Mouse (Mus musculus): Measurements from ENCODE around the gene 1700012B09Rik. TPM values are rescaled to one million over a fixed set of nuclear protein-coding genes. Genes with fewer than 3 reads are reported as not detected.

The 1700012B09Rik gene
- total RNA-seq, 2 experiments from 2014 or later: 0.66 TPM; not detected in 1

DNA sequence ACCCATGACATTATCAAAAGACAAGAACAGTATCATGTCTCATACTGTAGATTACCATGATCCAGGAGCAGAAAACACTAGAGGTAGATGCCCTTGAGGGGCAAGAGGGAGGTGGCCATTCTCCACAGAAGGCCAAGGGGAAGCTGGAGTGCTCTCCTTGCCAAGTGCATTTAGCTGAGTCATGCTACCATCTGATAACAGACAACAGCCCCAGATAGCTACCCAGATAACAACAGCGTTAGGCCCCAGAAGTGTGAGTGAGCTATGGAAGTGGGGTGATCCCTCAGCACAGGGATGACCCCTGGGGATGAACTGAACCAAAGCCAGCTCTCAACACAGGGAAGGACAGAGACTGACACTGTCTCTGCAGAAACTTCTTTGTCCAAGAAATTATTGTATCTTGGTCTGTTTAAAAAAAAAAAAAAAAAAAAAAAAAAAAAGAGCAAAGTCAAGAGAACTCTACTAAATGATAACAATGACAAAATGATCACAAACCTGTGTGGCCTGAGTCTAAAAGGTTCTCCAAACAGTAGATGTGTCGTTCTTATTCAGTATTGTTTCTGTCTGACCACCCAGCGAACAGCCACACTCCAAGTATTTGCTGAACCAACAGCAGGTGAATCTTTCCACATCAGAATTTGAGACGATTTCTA is 31.2 kb downstream of the 1700012B09Rik start:
- DNase-seq: no peak
- intact Hi-C loops (cut with DNase I): no loop called here

DNA sequence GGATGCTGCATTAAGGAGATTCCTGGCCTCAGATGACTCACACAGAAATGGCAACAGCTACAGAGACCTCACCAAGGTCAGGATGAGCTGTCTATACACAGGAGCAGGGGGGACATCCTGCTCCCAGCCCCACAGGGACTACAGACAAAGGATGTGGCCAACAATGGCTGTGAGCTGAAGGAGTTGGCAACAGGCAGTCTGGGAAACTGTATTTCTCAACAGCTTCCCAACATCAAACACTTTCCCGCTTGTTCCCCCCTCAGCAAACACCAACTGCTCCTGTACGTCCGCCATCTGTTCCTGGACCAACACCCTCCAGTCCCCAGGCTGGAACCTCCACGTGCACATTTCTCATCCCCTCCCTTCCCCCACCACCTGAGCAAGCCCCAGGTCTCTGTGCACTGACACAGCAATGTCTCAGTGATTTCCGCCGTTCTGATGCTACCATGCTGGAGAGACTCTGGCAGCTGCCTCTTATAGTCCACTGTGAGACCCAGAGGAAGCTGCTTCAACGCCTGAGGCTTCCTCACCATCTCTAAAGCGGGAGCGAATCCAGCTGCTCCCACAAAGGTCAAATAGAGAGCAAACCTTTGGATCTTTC is 39.8 kb downstream of the 1700012B09Rik start:
- intact Hi-C loops (cut with DNase I): no loop called here
- DNase-seq: peak; percentile 25

DNA sequence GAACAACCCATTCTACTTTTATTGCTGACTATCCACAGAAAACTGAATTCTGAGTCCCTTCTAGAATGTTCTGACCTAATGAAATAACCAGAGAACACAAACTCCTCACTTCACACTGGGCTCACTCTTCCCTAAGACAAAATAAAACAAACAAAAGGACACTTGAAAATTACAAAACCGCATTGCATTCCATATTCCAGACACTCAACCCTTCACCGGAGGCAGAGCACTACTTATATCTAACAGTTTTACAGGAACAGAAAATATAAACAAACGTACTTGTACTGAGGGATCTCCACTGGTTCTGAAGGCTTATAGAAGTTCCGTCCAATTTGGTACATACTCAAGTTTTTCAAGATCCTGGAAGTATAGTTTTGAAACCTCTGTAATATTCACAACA is 42.5 kb downstream of the 1700012B09Rik start:
- intact Hi-C loops (cut with DNase I): no loop called here
- DNase-seq: no peak

DNA sequence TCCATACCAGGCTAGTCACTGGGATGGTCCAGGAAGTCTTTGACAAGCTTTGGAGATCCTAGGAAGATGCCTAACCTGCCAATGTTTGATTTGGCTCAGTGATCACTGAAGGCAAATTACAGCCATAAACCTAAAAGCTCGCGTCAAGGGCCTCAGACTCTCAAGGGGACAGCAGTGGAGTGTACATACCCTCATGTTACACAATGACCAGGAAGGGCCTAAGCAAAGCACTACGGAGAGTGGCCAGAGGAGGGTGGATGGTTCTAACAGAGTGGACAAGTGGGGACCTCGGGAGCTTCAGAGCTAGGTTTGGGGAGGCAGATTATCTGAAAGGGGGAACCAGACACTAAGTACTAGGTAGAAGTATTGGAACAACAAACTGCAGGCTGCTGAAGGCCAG is 44.2 kb downstream of the 1700012B09Rik start:
- intact Hi-C loops (cut with DNase I): no loop called here
- no peak for DNase-seq

DNA sequence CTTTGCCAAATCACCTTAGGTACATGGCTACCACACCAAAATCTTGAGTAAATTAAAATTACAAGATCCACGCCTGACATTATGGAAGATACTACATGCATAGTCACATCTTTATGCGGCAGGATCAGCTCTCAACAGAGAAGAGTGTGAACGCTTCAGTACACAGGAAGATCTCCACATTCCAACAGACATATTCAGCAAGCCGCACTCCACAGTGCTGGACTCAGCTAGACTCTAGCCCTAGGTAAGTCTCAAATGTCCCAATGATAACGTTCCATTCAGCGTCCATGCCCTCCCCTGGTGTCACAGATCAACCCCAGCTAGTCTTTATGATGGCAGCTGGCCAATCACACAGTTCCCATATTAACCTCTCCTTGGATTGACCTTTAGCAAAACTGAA is 44.8 kb downstream of the 1700012B09Rik start:
- intact Hi-C loops (cut with DNase I): no loop called here
- DNase-seq: no peak

DNA sequence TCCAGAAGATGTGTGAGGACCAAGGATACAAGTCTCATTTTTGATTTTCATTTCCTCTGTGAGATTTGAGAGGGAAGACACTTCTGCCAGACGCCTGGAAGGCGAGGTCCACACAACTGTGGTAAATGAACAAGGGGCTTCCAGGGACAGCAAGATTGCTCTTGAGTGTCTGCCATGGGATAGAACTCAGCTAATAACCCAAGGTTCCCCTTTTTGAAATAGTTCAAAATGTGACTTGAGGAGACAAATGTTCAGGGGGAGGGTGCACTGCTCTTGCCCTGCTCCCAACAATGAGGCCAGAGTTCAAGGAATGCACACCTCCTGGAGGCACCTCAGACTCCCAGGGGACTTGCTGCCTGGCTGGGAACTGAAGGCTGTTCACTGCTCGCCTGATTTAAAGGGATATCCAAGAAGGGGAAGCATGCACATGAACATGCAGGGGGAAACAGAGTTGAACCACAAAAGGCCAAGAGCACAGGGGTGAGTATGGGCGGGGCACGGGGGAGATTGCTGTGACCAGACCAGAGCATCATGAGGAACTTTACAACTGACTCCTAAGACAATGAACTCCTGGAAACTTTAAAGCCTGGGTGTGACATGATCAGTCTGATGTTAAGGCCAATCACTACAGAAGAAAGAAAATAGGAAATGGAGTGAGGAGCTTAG is 45.9 kb downstream of the 1700012B09Rik start:
- intact Hi-C loops (cut with DNase I): no loop called here
- DNase-seq: no peak

DNA sequence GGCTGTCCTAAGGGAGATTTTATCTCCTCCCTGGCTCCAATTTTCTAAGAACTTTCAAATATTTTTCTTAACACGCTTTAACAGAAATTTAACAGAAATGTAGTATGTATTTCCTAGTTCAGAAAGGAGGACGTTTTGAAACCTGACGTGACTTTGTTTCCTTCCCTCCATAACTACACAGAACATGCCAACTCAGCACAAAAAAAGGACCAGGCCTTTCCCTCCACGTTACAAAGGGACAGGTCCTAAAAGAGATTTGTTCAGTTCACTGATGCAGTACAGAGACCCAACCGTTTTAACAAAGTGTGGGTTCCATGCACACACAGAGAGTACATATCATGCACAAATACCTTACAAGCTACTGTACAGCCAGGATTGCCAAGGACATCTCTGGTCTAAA is 49.2 kb downstream of the 1700012B09Rik start:
- DNase-seq: no peak
- intact Hi-C loops (cut with DNase I): no loop called here

DNA sequence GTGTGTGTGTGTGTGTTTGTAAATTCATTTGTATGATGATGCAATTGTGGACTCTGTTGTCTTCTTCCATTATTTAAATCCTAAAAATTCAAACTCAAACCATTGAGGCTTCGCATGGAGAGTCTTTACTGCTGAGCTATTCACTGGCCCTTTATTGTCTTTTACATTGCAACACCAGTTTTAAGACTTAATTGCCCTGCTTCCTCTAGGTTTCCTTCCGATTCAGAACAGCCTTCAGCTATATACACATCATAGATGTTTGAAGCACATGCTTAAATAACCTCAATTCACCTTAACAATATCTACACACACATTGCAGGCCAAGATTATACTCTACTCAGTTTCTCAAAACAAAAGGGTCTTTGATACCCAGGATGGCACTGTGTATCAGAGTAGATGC is 50.4 kb downstream of the 1700012B09Rik start:
- intact Hi-C loops (cut with DNase I): no loop called here
- no peak for DNase-seq

DNA sequence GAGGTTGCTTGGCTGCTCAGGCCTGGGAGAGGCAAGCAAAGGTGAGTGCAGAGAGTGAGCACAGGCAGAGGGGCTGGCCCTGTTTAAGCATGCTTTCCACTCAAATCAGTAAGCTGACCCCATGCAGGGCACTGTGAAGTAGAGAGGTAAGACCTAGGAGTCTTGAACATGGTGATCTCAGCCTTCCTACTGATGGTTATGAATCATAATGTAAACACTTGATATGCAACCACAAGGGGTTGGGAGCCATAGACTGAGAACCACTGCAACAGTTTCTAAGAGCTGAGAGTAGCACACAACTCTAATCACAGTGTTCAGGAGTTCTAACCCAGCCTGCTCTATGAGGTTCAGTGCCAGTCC is 52.5 kb downstream of the 1700012B09Rik start:
- no peak for DNase-seq
- intact Hi-C loops (cut with DNase I): no loop called here

DNA sequence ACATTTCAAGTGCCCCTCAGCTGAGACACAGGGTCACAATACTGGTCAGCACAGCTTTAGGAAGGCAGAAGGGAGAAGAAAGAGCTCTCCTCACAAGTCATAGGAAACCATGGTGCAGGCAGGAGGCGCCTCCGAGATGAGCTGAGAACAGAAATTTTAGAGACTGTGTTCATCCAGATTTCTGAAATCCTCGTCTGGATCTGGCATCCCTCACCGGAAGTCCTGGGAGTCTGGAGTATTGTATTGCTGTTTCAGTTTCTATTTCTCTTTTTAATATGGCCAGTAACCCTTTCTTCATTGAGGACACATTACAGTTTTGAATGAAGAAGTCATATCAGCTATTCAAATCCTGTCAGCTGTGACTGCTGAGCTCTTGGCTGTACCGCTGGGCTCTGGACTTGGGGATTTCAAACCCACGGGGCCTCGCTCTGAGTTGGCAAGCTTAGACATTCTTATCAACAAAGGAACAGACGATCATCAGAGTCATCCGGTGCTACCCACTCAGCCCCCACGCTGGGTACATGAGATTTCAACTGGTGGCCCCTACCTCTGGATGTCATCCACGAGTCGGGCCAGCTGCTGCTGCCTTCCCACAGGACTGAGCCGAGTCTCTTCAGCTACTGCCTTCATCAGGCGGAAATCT is 53.0 kb downstream of the 1700012B09Rik start:
- peak; percentile 38 for DNase-seq
- intact Hi-C loops (cut with DNase I): no loop called here

DNA sequence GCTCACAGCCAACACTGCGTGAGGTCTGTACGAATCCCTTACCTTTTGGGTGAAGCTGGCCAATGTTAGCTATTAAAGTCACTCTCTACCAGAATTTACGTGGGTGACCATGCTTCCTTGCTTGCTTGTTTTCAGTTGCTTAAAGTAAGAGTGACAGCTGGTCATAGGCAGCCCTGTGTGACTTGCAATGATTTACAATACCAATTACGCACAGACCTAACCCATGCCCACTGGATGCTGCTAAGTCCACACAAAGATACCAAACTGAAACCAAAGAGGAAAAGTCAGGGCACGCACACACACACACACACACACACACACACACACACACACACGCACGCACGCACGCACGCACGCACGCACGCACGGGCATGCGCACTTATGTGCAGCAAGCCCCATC is 55.6 kb downstream of the 1700012B09Rik start:
- intact Hi-C loops (cut with DNase I): no loop called here
- DNase-seq: no peak

DNA sequence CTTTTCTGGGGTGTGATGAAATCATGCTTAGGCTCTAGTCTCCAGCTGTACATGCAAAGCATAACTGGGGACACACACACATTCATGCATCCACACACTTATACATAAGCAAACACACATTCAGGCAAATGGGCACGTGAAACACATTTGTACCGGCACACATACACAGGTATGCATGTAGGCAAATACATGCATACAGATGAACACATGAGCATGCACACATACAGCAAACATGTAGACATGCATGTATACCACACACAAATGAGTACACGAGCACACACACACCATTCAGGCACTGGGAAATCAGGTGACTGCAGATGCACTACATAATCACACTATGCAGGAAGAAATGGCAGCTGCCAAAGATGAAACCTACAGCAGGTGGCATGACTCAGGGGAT is 59.9 kb downstream of the 1700012B09Rik start:
- DNase-seq: no peak
- intact Hi-C loops (cut with DNase I): no loop called here

Other genes starting within 250 kb of the 1700012B09Rik start
- 10 to 100 TPM; 21.6 to 23.4 TPM for gene Amotl1, start 126.0 kb downstream of the 1700012B09Rik start, total RNA-seq (2021)
- gene Piwil4, start 30.3 kb downstream of the 1700012B09Rik start, total RNA-seq (2021): under 1 TPM in 1 of 2 experiments, not detected in 1; 0.18 TPM
- gene Fut4, start 18.6 kb downstream of the 1700012B09Rik start, total RNA-seq (2021): 1 to 10 TPM in 1 of 2 experiments, under 1 TPM in 1; 0.70 to 1.1 TPM
- gene Mre11a, start 13.6 kb upstream of the 1700012B09Rik start, total RNA-seq (2021): 10 to 100 TPM; 13.7 to 16.2 TPM
- gene Ankrd49, start 13.8 kb upstream of the 1700012B09Rik start, total RNA-seq (2021): 10 to 100 TPM; 17.8 to 22.3 TPM
- 1 to 10 TPM; 1.8 to 2.8 TPM for gene Gpr83, start 89.2 kb upstream of the 1700012B09Rik start, total RNA-seq (2021)
- gene Izumo1r, start 132.9 kb upstream of the 1700012B09Rik start, total RNA-seq (2021): not detected